Mouse (Mus musculus): Measurements from ENCODE around the gene Ugt1a1.

Ugt1a1 gene

GRCm38 (mm10) chr1:88233421-88234247 lies 21.9 kb downstream of the Ugt1a1 start:
- DNase-seq (ENCODE audit: extremely low read depth, low read depth) = no peak

- DNase-seq (ENCODE audit: extremely low read depth, low read depth) = no peak
Observed at GRCm38 (mm10) chr1:88234248-88234610, 22.5 kb downstream of the Ugt1a1 start.

GRCm38 (mm10) chr1:88234646-88235045 lies 22.9 kb downstream of the Ugt1a1 start:
- DNase-seq (ENCODE audit: extremely low read depth, low read depth) = no peak

DNA sequence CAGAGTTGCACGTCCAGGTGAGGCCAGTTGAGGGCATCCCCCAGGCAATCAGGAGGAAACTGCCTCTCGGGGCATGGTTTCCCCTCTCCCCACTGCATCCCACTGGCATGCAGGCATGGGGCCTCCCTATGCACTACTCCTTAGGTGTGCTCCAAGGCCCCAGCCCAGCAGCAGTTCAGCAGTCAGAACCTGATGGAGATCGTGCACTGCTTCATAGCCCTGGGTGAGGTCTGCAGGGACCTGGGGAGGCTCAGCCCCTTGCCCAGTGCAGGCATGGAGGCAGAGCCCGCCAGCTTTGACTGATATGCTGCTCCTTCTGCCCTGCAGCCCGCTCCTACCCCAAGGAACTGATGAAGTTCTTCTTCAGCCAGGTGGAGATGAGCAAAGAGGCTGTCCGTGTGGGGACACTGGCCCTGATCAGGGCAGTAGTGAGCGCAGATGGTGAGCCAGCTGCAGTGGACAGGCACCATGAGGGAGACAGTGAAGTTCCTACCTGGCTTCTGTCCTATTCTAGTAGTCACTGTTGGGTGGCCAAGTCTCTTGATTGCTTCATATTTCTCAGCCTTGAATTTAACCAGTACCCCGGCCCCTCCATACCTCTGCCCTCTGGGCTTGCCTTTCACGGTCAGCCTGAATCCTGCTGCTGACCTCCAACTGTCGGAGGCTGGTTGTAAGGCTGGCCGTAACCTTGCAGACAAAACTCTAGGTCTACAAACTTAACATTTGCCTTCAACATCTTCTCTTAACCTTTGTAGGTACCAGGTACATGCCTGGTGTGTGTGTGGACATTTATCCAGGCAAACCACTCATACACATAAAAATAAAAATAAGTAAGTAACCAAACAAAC lies 23.5 kb downstream of the Ugt1a1 start:
- DNase-seq (ENCODE audit: extremely low read depth, low read depth) = no peak

GRCm38 (mm10) chr1:88235894-88236415 lies 24.2 kb downstream of the Ugt1a1 start:
- DNase-seq (ENCODE audit: extremely low read depth, low read depth) = no peak

DNA sequence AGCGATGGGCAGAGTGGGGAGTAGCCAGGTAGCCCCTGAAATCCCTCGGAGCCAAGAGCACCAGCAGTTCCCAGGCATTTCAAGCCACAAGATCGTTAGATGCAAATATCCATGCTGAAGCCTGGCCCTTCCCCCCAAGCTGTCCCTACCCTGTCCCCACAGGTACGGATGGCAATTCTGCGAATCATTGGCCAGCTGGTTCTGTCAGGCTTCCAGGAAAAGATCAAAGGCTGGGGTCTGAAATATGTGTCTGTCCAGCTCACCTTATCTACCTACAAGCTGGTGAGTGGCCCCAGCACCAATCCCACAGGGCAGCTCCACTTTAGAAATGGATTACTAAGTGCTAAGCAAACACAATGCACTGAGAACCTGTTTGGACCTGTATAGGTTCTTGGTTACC lies 25.6 kb downstream of the Ugt1a1 start:
- no peak for DNase-seq (ENCODE audit: extremely low read depth, low read depth)

GRCm38 (mm10) chr1:88238771-88239170 lies 27.0 kb downstream of the Ugt1a1 start:
- no peak for DNase-seq (ENCODE audit: extremely low read depth, low read depth)

GRCm38 (mm10) chr1:88240072-88240471 lies 28.3 kb downstream of the Ugt1a1 start:
- no peak for DNase-seq (ENCODE audit: extremely low read depth, low read depth)

- no peak for DNase-seq (ENCODE audit: extremely low read depth, low read depth)
Observed at GRCm38 (mm10) chr1:88240579-88240978, 28.8 kb downstream of the Ugt1a1 start.

DNA sequence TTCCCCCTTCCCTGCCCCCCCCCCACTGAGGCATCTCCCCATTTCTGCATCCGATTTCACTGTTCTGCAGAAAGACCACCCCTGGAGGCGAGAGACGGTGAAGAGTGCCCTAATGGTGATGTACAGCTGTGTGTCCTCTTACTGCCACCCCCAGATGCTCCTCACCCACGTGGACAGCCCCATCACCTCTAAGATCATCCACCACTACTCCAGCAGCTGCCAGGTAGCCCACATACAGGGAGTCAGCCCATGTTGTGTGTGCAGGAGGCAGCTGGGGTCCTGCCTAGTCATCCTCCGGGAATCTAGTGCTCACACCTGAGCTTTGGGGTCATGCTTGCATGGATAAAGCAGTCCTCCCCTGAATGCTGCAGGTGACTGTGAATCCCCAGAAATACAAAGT lies 32.1 kb downstream of the Ugt1a1 start:
- DNase-seq (ENCODE audit: extremely low read depth, low read depth) = no peak

DNA sequence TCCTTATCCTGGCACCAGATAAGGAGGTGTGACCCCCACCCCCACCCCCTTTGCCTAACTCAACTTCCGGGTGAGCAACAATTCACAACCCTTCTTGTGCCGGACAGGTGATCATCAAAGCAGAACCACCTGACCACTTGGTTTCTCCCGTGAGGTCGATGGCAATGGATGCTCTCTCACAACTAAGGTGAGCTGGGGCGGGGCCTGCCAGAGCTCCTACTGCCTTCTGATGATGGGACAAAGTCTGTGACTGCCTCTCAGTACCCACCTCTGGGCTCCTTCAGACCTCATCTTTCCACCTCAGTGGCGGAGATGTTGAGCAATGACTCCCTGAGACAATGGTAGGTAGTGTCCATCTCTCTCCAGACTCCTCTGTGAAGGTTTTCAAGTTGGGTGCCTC lies 34.1 kb downstream of the Ugt1a1 start:
- no peak for DNase-seq (ENCODE audit: extremely low read depth, low read depth)

DNA sequence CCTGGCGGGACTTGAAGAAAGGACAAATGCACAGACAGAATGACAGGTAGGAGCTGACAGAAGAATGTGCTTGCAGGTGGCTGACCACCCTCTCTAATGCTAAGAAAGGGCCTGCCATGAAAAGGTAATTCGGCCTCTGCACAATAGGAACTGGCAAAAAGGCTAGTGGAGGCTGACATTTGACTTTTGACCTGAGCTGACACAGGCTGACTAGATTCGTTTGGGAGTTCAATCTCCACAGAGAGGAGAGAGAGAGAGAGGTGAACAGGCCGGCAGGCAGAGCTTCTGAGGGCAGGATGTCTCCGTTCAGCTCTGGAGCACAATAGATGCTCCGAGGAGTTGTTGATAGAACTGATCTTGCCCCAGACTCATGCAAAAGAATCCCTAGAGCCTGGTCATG lies 34.6 kb downstream of the Ugt1a1 start:
- DNase-seq (ENCODE audit: extremely low read depth, low read depth) = no peak

DNA sequence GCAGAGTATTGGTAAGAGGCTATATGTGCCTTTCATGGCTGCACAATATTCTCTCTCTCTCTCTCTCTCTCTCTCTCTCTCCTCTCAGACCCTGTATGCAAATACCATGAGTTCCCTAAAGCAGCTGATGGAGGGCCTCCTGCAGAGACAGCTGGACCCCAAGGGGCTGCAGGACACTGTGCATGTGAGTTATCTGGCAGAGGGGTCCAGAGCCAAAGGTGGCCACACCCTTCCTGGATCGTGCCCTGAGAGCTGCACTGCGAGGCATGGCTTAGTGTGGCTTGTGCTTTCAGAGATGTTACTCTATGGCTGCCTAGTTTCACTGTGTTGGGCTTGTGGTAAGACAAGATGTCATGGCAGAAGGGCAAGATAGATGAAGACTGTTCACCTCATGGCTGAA lies 35.9 kb downstream of the Ugt1a1 start:
- no peak for DNase-seq (ENCODE audit: extremely low read depth, low read depth)

- DNase-seq (ENCODE audit: extremely low read depth, low read depth) = no peak
Observed at GRCm38 (mm10) chr1:88248658-88249057, 36.9 kb downstream of the Ugt1a1 start.

DNA sequence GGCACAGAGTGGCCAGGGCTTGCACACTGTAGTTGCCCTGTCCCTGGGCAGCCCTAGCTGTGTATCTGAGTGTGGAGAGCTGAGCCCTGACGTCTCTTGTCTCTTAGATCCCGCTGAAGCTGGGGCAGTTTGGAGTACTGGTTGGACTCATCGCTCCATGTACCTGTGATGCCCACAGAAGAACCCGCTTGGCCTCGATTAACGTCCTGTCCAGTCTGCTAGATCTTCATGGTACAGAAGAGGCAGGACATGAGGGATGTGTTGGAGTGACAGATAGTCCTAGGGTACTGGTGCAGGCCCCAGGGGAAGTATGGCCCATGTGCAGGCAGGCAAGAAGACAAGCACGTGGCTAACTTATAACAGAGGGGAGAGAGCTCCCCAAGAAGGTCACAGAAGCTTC lies 37.8 kb downstream of the Ugt1a1 start:
- DNase-seq (ENCODE audit: extremely low read depth, low read depth) = no peak

DNA sequence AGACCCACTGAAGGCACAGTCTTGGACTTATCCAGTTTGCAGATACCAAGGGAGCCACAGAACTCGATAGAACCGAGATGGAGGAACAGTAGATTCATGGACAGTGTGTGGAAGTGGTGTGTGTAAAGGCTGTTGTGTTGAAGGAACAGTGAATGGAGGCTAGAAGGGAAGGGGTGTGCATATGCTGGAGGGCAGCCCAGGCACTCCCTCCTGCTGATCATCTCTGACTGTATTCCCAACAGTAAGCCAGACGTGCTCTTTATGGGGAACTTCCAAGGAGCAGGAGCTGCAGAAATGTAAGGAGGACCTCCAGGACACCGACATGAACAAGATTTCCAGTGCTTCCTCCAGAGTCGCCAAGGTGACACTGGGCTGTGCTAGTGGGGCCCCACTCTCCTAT lies 38.3 kb downstream of the Ugt1a1 start:
- DNase-seq (ENCODE audit: extremely low read depth, low read depth) = no peak

- no peak for DNase-seq (ENCODE audit: extremely low read depth, low read depth)
Observed at GRCm38 (mm10) chr1:88253106-88253505, 41.3 kb downstream of the Ugt1a1 start.

GRCm38 (mm10) chr1:88253540-88253939 lies 41.8 kb downstream of the Ugt1a1 start:
- DNase-seq (ENCODE audit: extremely low read depth, low read depth) = no peak

DNA sequence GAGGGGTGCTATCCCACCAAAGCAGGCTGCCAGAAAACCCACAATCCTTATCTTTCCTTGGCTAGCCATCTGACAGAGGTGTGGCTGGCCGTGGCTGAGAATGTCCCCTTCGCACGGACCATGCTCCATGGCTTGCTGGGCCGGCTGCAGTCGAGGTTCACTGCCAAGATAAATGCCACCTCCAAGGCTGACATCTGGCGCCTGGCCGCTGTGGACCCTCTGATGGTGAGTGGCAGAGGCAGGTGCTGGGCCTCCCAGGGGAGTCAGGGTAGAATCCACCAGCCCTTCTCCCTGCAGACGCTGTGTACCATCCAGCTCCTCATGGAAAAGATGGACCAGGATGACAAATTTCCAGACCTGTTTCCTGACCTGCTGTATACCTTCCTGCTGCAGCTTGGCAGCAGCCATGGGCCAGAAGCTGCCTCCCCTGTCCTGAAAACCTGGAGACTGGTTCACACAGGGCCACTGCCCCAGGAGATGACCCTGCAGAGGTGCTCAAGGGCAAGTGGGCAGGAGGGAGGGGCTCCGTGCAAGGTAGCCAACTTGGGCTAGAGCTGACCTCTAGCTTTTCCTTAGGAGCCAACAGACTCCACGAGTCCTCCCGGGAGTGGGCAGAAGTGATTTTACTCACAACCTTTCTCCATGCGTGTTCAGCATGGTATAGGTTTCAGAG lies 43.2 kb downstream of the Ugt1a1 start:
- DNase-seq (ENCODE audit: extremely low read depth, low read depth) = no peak

DNA sequence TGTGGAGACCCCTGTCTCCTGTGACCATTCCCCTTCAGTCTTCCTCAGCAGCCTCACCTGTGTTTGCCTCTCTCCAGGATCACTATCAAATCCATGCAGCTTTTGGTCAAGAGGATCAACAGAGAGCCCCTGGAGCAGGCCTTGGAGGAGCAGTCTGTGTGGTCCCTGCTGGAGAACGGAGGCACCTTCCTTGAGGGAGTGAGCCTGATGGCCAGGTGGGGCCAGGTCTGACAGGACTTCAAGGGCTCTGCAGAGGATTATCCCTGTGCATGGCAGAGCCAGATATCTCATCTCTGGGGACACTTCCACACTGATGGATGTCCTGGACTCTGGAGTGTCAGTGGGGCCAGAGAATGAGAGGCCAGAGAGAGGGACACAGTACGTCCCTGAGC lies 43.7 kb downstream of the Ugt1a1 start:
- no peak for DNase-seq (ENCODE audit: extremely low read depth, low read depth)

DNA sequence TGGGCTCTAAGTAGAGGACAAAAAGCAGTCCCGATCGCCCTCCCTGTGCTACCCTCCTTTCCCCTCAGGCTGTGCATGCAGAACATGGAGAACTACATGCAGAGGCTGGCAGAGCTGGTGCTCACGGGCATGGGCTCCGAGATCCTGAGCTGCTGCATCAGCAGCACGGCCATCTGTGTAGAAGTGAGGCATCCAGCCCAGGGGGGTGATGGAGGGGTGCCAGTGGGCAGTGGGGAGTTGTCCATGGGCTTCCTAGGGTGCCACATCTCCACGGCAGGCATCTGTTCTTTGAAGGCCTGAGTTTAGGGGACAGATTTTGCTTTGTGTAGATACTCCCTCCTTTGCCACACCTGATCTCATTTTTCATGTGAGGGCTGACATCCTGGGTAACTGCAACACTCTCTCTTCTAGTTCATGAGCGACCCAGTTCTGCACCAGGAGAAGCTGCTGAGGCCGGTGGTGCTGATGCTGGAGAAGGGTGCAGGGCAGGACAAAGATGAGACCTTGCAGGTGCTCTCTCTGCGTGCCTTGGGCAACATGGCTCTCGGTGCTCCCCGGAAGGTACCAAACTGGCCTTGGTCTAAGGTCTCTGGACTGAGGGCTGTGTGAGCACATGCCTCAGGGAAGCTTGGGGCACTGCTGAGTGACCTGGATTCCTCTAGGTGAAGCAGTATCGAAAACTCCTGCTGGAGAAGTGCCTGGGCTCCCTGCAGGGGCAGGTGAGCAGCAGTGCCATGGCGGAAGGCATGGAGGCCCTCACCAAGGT lies 44.4 kb downstream of the Ugt1a1 start:
- DNase-seq (ENCODE audit: extremely low read depth, low read depth) = no peak
